Mouse (Mus musculus) left cerebral cortex, adult 2 months (tissue): ENCODE data around the gene Aanat. TPM values are rescaled to one million over a fixed set of nuclear protein-coding genes. Genes with fewer than 3 reads are reported as not detected.

Experiments used
- DNase-seq, 2 experiments: peaks; one replicate each; pipeline ENCODE4 v3.0.0; 2021 to 2022; ENCODE audit warnings: low spot score in 2 of 2, mixed read lengths in 1 of 2; ENCODE audit errors: extremely low spot score in 1 of 2
- H3K27ac ChIP-seq: fragments of 200-600 bp; 2 replicates; pipeline ENCODE4 v1.8.1; 2022
- H3K4me3 ChIP-seq: fragments of 200-600 bp; 2 replicates; pipeline ENCODE4 v1.8.1; 2022
- CTCF ChIP-seq: fragments of 200-600 bp; IDR thresholded peaks from 2 replicates; pipeline ENCODE4 v1.8.1; 2022; ENCODE audit warnings: antibody characterized with exemption, mild to moderate bottlenecking, moderate library complexity
- intact Hi-C: fragments of 180-260 bp; cut with DNase I; formaldehyde crosslinking; loops from one replicate; pipeline ENCODE4 v1.15.1; 2025
- total RNA-seq, 2 experiments: library from RNA; stranded (reverse); gene quantifications; 2 replicates each; pipeline ENCODE4 v1.2.3; 2021

The Aanat gene
- total RNA-seq, 2 experiments from 2014 or later = 1.3 to 2.2 TPM

- intact Hi-C loops = no loop called here
- no peak for TF ChIP-seq CTCF
- DNase-seq = no peak
- Histone ChIP-seq H3K27ac (peak overlapping the region; percentile 40; the same call in 1 of the 2 replicates), H3K4me3 (no peak overlapping the region)
These were observed 30.3 kb downstream of the Aanat start for GRCm38 (mm10) chr11:116616438-116617118.

GRCm38 (mm10) chr11:116617641-116618040 lies 31.4 kb downstream of the Aanat start:
- no peak for TF ChIP-seq CTCF
- H3K27ac ChIP-seq = no peak overlapping the region
- intact Hi-C loops = no loop called here
- no peak overlapping the region for H3K4me3 ChIP-seq
- no peak for DNase-seq

- Histone ChIP-seq H3K4me3 (no peak overlapping the region), H3K27ac (no peak overlapping the region)
- no peak for DNase-seq
- intact Hi-C loops = no loop called here
- no peak for TF ChIP-seq CTCF
These were observed 32.4 kb downstream of the Aanat start for GRCm38 (mm10) chr11:116618666-116619065.

GRCm38 (mm10) chr11:116619156-116619555 lies 32.9 kb downstream of the Aanat start:
- H3K4me3 ChIP-seq = no peak overlapping the region
- intact Hi-C loops = no loop called here
- no peak for TF ChIP-seq CTCF
- no peak for DNase-seq
- no peak overlapping the region for H3K27ac ChIP-seq

GRCm38 (mm10) chr11:116619561-116619960 lies 33.3 kb downstream of the Aanat start:
- Histone ChIP-seq H3K27ac (no peak overlapping the region), H3K4me3 (no peak overlapping the region)
- no peak for TF ChIP-seq CTCF
- intact Hi-C loops = no loop called here
- DNase-seq = no peak

- no peak for DNase-seq
- no peak for TF ChIP-seq CTCF
- intact Hi-C loops = no loop called here
- Histone ChIP-seq H3K4me3 (no peak overlapping the region), H3K27ac (no peak overlapping the region)
These were observed 33.8 kb downstream of the Aanat start for GRCm38 (mm10) chr11:116620073-116620472.

- H3K27ac ChIP-seq = no peak overlapping the region
- TF ChIP-seq CTCF = no peak
- no peak for DNase-seq
- no peak overlapping the region for H3K4me3 ChIP-seq
- intact Hi-C loops = no loop called here
These were observed 34.5 kb downstream of the Aanat start for GRCm38 (mm10) chr11:116620559-116621253.

- DNase-seq = peak in 1 of 2 experiments; percentile 40
- no peak for TF ChIP-seq CTCF
- H3K4me3 ChIP-seq = no peak overlapping the region
- H3K27ac ChIP-seq = no peak overlapping the region
- intact Hi-C loops = no loop called here
These were observed 35.0 kb downstream of the Aanat start for GRCm38 (mm10) chr11:116621258-116621704.

GRCm38 (mm10) chr11:116623281-116624124 lies 37.3 kb downstream of the Aanat start:
- intact Hi-C loops = no loop called here
- no peak for TF ChIP-seq CTCF
- no peak for DNase-seq
- Histone ChIP-seq H3K27ac (0 out of 2 replicates have a peak overlapping the region, but pooled peaks have one; percentile 36), H3K4me3 (peak overlapping the region; percentile 46)

GRCm38 (mm10) chr11:116624131-116624832 lies 38.0 kb downstream of the Aanat start:
- peak overlapping the region; percentile 46 for H3K4me3 ChIP-seq
- intact Hi-C loops = no loop called here
- 0 out of 2 replicates have a peak overlapping the region, but pooled peaks have one; percentile 36 for H3K27ac ChIP-seq
- DNase-seq = peak in 1 of 2 experiments; percentile 29
- TF ChIP-seq CTCF = no peak
